Mouse (Mus musculus) adrenal gland, adult 2 months (tissue): Measurements from ENCODE around the gene Cycs. TPM values are rescaled to one million over a fixed set of nuclear protein-coding genes. Genes with fewer than 3 reads are reported as not detected.

Source experiments
- DNase-seq: peaks from one replicate; pipeline ENCODE4 v3.0.0; 2021
- microRNA-seq, 2 experiments: library from miRNA; unstranded; fragments of <30 nt; microRNA quantifications; one replicate each; pipeline ENCODE4 v1.2.0; 2021
- polyA plus RNA-seq: library from polyadenylated mRNA; depleted of rRNA; stranded (reverse); fragments of >200 nt; gene quantifications from 2 replicates; pipeline ENCODE4 v1.2.3, GENCODE M21; 2012; rRNA removed
- total RNA-seq, 2 experiments: library from RNA; stranded (reverse); gene quantifications; 2 replicates each; pipeline ENCODE4 v1.2.3; 2021

Cycs gene
- total and polyA plus RNA-seq, 3 experiments: 0.24 to 73.1 (median 69.1) TPM

DNA sequence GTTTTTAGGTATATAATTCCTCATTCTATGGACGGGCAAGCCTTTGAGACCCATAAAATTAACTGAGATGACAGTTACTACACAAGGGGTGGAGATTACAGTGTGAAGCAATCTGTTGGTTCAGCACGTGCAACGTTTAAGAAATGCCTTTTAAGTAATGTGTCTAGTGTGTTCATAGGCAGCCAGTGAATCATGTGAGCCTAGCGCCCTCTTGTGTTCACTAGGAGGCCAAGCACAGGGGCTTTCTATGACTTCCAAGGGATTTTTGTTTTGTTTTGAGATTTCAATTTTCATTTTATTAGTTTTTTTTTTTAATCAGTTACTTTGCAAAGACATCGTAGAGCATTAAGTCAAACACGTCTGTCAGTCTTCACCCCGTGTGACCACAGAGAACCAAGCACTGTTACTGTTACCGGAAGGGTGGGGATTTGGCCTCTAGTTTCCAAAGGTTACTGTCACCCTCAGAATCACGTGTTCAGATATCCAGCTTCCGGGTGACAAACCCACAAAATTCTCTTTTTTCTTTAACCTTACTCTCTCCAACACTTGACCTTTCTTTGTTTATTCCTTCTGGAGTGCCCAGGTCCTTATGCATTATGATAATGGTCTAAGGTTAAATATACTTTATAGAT is 20.8 kb downstream of the Cycs start:
- peak; percentile 34 for DNase-seq

DNA sequence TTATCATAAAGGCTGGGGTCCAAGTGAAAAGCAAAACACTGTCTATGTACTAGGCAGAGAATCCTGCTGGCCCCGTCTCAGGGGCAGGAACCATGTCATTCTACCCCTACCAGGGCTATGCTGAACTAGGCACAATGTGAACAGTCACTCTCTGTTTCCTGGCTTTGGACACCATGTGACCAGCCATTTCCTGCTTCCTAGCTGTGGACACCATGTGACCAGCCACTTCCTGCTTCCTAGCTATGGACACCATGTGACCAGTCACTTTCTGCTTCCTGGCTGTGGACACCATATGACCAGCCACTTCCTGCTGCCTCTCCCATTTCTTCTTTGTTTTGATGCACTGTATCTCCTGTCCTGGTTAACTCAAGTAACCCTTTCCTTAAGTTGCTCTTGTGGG is 23.8 kb downstream of the Cycs start:
- DNase-seq: no peak

DNA sequence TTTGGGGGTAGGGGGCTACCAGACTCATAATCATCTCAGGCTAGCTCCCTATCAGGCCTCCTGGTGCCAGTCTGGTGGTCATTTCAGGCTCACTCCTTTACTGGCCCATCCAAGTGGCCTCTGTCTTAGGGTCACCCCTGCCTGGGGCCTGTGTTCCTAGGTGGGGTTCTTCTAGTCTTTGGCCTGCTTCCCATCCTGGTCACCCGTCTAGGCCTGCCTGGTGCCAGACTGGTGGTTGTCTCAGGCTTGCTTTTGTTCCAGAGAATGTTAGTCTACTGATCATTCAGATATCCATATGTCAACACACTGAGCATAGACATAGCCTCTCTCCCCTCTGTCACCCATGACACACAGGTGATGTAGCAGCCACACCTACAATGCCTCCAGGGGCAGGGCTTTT is 26.7 kb downstream of the Cycs start:
- DNase-seq: no peak

DNA sequence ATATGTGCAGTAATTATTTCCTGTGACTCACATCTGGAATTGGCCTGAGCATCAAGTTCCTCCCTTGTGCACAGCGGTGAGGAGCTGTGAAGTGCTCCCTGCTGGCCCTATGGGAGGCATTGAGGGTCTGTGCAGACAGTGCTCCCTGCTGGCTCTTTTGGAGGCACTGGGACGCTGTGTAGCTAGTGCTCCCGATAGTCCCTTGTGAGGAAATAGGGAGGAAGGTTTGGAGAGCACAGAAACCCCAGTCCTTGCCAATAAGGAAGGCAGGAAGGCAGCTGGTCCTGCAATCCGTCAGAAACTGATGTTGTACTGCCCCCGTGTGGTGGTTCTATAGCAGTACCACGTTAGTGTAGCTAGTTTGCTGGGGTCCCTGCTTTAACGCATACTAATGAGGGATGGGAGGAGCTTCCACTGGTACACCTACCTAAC is 29.9 kb downstream of the Cycs start:
- DNase-seq: peak; percentile 76

DNA sequence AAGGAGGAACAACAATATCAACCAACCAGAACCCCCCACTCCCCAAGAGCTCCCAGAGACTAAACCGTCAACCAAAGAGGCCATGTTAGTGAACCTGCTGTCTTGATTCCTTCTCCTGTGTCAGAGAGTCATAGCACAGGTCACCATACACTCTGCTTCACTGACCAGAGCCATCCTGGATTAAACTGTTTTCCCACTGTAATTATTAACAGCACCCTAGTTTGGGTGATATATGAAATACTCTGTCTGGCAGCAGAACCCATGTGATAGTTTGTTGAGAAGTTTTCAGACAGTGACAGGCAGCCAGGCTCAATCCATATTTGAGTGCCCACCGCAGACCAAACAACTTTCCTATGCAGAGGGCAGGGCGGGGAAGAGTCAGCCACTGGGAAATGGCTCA is 31.0 kb downstream of the Cycs start:
- DNase-seq: no peak

DNA sequence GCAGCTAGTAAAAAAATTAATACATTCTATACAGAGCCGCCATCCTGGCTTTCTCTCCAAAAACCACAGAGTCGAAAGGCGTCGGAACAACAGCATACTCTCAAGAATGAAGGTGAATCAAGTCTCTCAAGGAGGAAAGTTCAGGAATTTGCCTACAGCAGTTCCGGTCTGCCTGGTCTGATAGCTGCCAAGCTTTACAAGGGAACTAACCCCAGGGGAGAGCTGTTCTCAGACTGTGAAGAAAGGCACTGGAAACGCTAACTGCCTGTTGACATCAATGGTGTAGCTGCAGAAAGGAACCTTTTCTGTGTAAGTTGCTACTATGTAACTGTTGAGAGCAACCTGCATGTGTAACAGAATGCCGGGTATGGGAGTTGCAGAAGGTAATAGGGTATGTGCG is 34.4 kb downstream of the Cycs start:
- DNase-seq: no peak

DNA sequence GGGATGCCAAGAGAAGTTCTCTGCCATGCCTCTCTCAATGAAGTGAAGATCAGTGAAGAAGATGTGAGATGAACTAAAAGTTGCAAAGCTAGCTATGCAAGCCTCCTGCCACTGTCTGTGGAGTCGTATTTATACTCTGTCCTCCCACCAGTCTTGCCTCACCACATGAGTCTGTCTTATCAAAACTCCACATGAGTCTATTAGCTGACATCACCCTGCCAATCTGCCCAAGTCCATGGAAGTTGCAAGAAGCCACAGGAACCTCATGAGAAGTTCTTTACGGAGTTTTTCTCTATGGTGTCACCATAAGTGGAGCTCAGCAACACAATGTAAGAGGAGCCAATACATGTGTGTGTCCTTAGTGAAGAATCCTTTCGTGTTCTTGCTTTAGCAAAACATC is 35.3 kb downstream of the Cycs start:
- no peak for DNase-seq

DNA sequence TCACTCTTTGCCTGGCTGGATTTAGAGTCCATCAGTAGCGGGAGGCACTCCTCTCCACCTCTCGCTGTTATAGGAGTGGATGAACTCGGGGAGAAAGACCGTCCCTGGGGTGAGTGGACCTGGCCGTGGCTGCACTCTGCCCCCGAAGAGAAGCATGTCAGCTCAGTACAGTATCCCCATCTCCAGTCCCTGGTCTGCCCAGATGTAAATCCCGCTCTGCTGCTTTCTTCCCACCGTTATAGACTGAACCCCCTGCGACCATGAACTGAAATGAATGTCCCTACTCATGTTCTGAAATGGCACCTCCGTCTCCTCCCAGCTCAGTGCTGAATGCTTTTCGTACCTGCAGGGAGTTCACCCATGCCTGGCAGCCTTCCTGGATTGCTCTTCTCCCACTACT is 37.1 kb downstream of the Cycs start:
- DNase-seq: peak; percentile 47

DNA sequence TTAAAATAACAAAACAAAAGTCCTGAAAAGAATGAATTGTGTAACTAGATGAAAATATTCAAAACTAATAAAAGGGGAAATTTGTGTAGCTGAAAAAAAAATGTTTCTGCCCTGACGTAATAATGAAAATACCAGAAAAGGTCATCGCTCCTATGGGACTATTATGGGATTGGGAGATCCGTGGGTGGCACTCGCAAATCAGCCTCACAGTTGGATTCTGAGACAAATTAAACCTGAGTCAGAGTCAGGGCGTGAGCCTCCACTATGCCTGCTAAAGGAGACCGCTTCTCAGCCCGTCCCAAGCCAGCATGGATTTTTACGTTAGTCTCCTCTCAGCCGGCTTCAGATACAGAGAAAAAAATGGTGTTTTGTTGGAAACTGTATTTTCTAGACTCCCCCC is 38.9 kb downstream of the Cycs start:
- DNase-seq: no peak

DNA sequence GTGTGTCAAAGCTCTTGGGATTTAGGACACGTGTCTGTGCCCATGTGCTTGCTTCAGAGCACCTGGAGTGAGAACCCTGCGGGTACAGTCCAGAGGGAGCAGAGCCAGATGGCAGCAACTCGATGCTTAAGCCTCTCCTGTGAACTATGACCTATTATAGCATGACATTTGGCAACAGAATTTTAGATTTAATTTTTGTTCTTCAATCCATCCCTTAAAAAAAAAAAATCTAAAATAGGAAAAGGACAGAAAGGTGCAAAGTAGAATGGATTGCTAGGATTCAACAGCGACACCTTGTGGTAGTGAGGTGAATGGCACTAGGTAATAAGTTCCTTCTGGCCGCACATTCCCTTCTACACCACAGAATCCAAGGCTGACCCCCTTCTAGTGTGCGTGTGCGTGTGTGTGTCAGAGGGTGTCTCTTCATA is 39.7 kb downstream of the Cycs start:
- DNase-seq: peak; percentile 56

DNA sequence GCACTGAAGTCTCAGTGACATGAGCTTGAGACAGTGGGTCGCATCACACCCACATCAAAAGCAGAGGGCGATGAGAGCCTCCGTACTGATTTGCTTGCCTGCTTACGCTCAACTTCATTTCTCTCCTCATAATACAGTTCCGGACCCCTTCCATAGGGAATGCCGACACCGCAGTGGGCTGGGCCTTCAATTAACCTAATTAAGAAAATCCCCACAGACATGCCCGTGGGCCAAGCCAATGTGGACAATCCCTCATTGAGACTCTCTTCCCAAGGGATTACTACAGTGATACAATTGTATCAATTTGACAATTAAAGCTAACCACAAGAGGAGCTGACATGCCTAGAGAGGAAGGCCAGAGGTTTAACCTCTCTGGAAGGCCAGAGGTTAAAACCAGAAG is 40.5 kb downstream of the Cycs start:
- DNase-seq: no peak

DNA sequence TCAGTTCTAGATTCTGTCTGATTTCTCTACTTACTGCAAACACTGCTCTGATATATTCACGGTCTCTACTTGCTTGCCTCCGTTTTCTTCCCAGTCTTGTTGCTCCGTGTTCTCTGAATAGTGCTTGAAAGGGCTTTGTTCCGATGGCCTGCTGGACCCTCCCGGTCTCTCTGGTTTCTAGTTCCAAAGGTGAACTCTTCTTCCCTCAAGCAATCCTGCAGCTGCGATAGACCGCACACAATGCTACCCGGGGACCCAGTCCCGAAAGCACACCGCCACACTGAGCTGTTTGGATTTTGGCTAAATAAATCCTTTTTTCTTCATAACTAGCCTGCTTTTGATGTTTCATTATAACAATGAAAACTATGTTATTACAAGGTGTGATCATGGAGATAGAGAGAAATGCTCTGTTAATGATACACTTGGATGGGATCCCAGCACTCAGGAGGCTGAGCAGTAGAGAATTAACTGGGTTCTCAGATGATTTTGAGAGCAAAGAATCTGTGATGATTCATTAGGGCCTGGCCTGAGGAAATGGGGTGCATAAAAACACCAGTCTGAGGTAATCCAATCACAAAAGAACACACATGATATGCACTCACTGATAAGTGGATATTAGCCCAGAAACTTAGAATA is 42.0 kb downstream of the Cycs start:
- DNase-seq: no peak

DNA sequence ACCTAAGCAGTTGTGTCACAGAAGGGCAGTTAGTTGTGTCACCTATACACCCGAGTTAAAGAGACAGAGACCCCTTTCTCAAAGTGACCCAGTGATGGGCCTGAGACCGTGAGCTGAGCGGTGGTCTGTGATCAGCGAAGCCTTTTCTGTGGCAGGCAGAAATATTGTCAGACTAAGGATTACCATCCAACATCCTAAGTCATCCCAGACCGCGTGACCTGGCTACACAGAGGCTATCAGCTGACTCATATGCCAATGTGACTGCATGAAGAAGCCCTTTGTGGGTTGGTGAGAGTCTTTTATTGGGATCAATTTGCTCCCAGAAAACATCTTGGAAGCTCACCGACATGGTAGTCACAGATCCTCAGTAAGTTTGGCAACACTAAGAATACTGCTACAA is 43.6 kb downstream of the Cycs start:
- peak; percentile 59 for DNase-seq

DNA sequence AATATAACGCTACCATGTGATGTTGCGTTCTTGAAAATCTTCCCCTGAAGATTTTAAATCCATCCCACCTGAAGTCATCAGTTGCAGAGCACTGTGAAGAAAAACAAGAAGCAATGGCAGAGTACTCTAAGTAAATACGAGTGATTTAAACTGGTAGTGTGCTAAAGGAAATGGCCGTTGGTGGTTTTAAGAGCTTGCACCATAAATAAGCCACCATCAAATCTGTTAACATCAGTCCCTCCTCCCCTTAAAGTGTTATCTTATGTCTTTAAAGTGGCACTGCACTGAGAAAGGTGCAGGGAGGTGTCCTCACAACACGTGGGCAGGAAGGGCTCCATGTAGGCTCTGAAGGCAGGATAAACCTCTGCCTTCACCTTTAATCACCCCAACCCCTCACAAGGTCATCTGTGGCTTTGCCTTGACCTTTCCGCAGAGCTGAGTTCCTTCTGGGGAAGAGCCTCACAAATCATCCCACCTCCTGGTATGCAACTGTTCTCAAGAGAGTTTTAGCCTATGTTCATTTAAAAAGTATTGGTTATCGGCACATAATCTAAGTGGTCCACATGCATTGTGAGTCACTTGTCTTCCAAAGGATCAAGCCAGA is 44.7 kb downstream of the Cycs start:
- peak; percentile 69 for DNase-seq

DNA sequence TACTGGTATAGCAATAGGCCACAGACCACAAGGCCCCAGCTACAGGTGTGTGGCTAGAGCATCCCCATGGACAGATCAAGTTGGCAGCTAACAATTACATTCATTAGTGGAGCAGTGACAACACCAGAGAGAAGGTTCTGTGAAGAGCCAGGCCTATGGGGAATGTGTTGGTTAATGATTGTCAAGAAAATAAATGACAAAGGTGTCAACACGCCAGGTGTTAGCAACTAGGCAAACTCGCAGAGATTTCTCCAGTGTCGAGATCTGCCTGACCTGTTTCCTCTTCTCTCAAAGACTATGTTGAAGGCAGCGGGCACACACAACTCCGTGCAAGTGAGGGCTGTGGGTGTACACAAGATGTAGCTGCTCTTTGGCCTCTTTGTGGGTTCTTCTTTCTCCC is 46.2 kb downstream of the Cycs start:
- no peak for DNase-seq

DNA sequence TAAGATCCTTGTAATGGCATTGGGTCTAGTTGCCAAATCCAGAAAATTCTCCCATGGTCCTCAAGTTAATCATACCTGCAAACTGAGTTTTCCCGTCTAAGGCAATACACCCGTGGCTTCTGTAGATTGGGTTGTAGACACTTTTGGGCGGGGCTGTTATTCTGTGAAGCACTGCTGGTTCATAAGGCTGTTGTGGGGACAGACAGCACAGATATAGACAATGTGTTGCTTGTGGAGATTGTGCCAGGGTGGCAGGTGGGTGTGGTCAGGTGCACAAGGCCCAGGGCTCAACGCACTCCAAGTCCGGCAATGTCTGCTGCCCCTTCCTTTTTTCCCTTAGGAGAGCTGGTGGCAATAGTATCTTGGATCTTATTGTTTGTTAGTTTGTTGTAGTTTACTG is 48.0 kb downstream of the Cycs start:
- no peak for DNase-seq

Small RNAs within 50 kb of the gene (microRNA-seq; reads per million reads assigned to microRNA genes)
- gene Mir6371: 0 reads per million in 2 experiments

Other genes with a start within 250 kb of the Cycs start
- 10 to 100 TPM; 28.2 to 97.9 TPM for gene Osbpl3, start 110.3 kb downstream of the Cycs start, total RNA-seq
- gene Osbpl3, start 110.3 kb downstream of the Cycs start, polyA plus RNA-seq: 11.0 and 13.0 TPM in 2 replicates
- gene 4921507P07Rik, start 30.1 kb upstream of the Cycs start, total RNA-seq: under 1 TPM; 0.20 to 0.48 TPM
- gene 4921507P07Rik, start 30.1 kb upstream of the Cycs start, polyA plus RNA-seq: not detected in 2 replicates
- not detected for gene Npvf, start 87.9 kb upstream of the Cycs start, total RNA-seq
- gene Npvf, start 87.9 kb upstream of the Cycs start, polyA plus RNA-seq: not detected in 2 replicates